Mouse (Mus musculus) natural killer cell, adult 2 months (primary cell): ENCODE results near the gene Olfr972.
"Not testable (repeated sequence)": the region's sequence is repeated elsewhere in the genome, so short reads cannot be mapped to it uniquely, and the experiment has no call there.

ENCODE experiments used
- DNase-seq, 2 experiments: peaks; one replicate each; pipeline ENCODE4 v3.0.0; 2022; ENCODE audit warnings: low spot score in 2 of 2

Gene Olfr972

GRCm38 (mm10) chr9:39866122-39866521 lies at the start of gene Olfr972:
Olfr972 (plus strand) TSS chr9:39866422.
- no peak for DNase-seq

DNA sequence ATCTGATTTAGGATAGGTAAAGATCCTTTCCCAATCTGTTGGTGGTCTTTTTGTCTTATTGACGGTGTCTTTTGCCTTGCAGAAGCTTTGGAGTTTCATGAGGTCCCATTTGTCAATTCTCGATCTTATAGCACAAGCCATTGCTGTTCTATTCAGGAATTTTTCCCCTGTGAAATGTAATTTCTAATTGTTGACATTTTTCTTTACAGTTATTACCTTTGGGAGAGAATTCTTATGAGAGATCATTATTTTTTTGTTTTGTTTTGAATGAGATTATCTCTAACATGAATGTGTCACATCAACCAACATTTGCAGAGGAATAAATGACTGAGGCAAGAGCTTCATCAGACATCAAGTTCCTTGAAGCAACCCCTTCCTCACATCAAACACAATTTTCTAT lies 29.6 kb upstream of the Olfr972 start, which contains the start of gene Olfr971:
Olfr971 (plus strand) TSS at position 301 of the 400 bp plus-strand sequence.
- DNase-seq, result not testable (repeated sequence)

GRCm38 (mm10) chr9:39871986-39872385 lies 5.8 kb downstream of the Olfr972 start:
- DNase-seq, result not testable (repeated sequence)

- not testable (repeated sequence) for DNase-seq
Observed at GRCm38 (mm10) chr9:39877541-39878396, 11.5 kb downstream of the Olfr972 start.

GRCm38 (mm10) chr9:39905106-39905505 lies 38.9 kb downstream of the Olfr972 start:
- DNase-seq, result no peak

DNA sequence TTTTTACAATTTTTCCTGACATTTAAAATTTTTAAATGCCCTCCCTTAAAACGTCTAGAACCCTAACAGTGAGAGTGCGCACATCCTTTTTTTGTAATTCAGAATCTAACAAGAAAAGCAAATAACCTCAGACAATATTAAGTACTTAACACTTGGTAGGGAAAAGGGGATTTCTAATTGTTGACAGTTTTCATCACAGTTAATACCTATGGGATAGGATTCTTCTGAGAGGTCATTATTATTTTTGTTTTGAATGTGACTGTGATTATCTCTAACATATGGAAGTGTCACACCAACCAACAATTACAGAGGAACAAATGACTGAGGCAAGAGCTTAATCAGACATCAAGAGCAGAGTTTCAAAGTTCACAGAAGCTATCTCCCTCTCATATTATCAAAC lies 40.8 kb downstream of the Olfr972 start, which contains the start of gene Olfr229:
Olfr229 (plus strand) TSS at position 301 of the 400 bp plus-strand sequence.
- no peak for DNase-seq

DNA sequence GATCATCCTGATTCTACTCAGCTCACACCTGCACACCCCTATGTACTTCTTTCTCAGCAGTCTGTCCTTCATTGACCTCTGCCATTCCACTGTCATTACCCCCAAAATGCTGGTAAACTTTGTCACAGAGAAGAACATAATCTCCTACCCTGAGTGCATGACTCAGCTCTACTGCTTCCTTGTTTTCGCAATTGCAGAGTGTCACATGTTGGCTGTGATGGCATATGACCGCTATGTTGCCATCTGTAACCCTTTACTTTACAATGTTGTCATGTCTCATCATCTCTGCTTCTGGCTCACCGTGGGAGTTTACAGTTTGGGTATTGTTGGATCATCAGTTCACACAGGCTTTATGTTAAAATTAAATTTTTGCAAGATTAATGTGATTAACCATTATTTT lies 43.7 kb downstream of the Olfr972 start:
- DNase-seq, result no peak
